Mouse (Mus musculus) myocyte (in vitro differentiated cells): ENCODE data around the gene Dqx1.

Experiments
- CEBPB ChIP-seq: IDR thresholded peaks from 2 replicates; pipeline ENCODE4 v1.6.1; 2011; ENCODE audit warnings: mild to moderate bottlenecking, moderate library complexity; ENCODE audit not compliant: poor library complexity, insufficient read depth, severe bottlenecking
- E2F4 ChIP-seq: IDR thresholded peaks from one replicate; pipeline ENCODE4 v1.6.1; 2011; ENCODE audit warnings: mild to moderate bottlenecking, control low read depth, moderate library complexity; ENCODE audit not compliant: insufficient read depth
- MAX ChIP-seq: IDR thresholded peaks from one replicate; pipeline ENCODE4 v1.6.1; 2011; ENCODE audit warnings: low read depth, mild to moderate bottlenecking, control low read depth
- MYOD1 ChIP-seq, 3 experiments: IDR thresholded peaks; one replicate each; pipeline ENCODE4 v1.6.1; 2011; ENCODE audit warnings: control low read depth in 2 of 3, low read depth in 2 of 3, mild to moderate bottlenecking in 2 of 3, moderate library complexity in 1 of 3; ENCODE audit not compliant: insufficient read length in 2 of 3, control insufficient read depth in 1 of 3
- MYOG ChIP-seq, 3 experiments: IDR thresholded peaks; one replicate each; pipeline ENCODE4 v1.6.1; 2011; ENCODE audit warnings: control low read depth in 2 of 3, low read depth in 2 of 3, mild to moderate bottlenecking in 2 of 3; ENCODE audit not compliant: insufficient read length in 2 of 3, control insufficient read depth in 1 of 3, insufficient read depth in 1 of 3
- POLR2A ChIP-seq: IDR thresholded peaks from one replicate; pipeline ENCODE4 v1.6.1; 2011; ENCODE audit warnings: low read depth, mild to moderate bottlenecking, control low read depth, moderate library complexity; ENCODE audit not compliant: insufficient read length
- POLR2AphosphoS2 ChIP-seq: IDR thresholded peaks from one replicate; pipeline ENCODE4 v1.6.1; 2011; ENCODE audit warnings: low read depth, control low read depth; ENCODE audit not compliant: insufficient read length
- REST ChIP-seq: IDR thresholded peaks from one replicate; pipeline ENCODE4 v1.6.1; 2011; ENCODE audit warnings: mild to moderate bottlenecking, control low read depth, moderate library complexity; ENCODE audit not compliant: insufficient read depth, insufficient read length
- SRF ChIP-seq: IDR thresholded peaks from one replicate; pipeline ENCODE4 v1.6.1; 2011; ENCODE audit warnings: low read depth; ENCODE audit not compliant: control insufficient read depth, insufficient read length
- TCF12 ChIP-seq: IDR thresholded peaks from one replicate; pipeline ENCODE4 v1.6.1; 2011; ENCODE audit warnings: mild to moderate bottlenecking, control low read depth; ENCODE audit not compliant: poor library complexity, insufficient read depth, severe bottlenecking
- TCF3 ChIP-seq: IDR thresholded peaks from one replicate; pipeline ENCODE4 v1.6.1; 2011; ENCODE audit warnings: low read depth, control low read depth; ENCODE audit not compliant: insufficient read length
- USF1 ChIP-seq: IDR thresholded peaks from one replicate; pipeline ENCODE4 v1.6.1; 2011; ENCODE audit warnings: low read depth, mild to moderate bottlenecking, control low read depth, moderate library complexity

DNA sequence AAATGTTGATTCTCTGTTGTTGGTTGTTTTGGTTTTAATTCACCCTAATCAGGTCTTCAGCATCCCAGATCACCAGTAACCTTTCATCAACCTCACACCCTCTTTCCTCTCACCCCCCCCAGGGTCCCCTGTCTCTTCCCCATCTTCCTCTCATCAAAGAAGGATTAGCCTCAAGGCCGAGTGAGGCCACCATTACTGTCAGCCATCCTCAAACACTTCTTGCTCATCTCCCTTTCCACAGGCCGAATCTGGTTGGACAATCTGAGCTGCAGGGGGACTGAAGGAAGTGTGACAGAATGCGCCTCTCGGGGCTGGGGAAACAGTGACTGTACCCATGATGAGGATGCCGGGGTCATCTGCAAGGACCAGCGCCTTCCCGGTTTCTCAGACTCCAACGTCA, 20.5 kb upstream of the Dqx1 start:
- no peak for TF ChIP-seq POLR2A
- TF ChIP-seq USF1 = no peak
- no peak for TF ChIP-seq MAX
- no peak for TF ChIP-seq TCF12
- no peak for TF ChIP-seq POLR2AphosphoS2
- no peak for TF ChIP-seq MYOG (IDR thresholded peaks at IDR 0.05; ENCODE audit: control insufficient read depth in 1 of 3, insufficient read depth in 1 of 3, insufficient read length in 2 of 3, low read depth in 2 of 3)
- no peak for TF ChIP-seq CEBPB
- no peak for TF ChIP-seq MYOD1 (IDR thresholded peaks at IDR 0.05; ENCODE audit: control insufficient read depth in 1 of 3, insufficient read length in 2 of 3, low read depth in 2 of 3)
- no peak for TF ChIP-seq E2F4
- TF ChIP-seq TCF3 = no peak
- no peak for TF ChIP-seq SRF
- no peak for TF ChIP-seq REST
